Mouse (Mus musculus) forebrain, embryonic 13.5 days (tissue): ENCODE measurements at regions not wholly inside any gene's neighbourhood (a gene's known extent, or its start where the extent isn't known, plus 50 kb on each side); places are given as distances from the start of the nearest gene placed in this dataset.

Experiments used
- ATAC-seq: fragments of 200-750 bp; cut with Nextera tagmentation; 2 replicates; pipeline ENCODE4 v1.8.0; 2017
- H3K27ac ChIP-seq: fragments of 300-500 bp; sonication (generic); 2 replicates; pipeline ENCODE4 v1.5.1; 2015; ENCODE audit warnings: inconsistent platforms, mild to moderate bottlenecking, moderate library complexity
- H3K27me3 ChIP-seq: fragments of 300-500 bp; sonication (generic); 2 replicates; pipeline ENCODE4 v1.6.1; 2015; ENCODE audit warnings: mild to moderate bottlenecking, inconsistent platforms
- H3K36me3 ChIP-seq: fragments of 300-500 bp; sonication (generic); 2 replicates; pipeline ENCODE4 v1.6.1; 2015; ENCODE audit warnings: mild to moderate bottlenecking, inconsistent platforms; ENCODE audit not compliant: poor library complexity, severe bottlenecking
- H3K4me1 ChIP-seq: fragments of 300-500 bp; sonication (generic); 2 replicates; pipeline ENCODE4 v1.6.1; 2015; ENCODE audit warnings: inconsistent platforms
- H3K4me2 ChIP-seq: fragments of 300-500 bp; sonication (generic); 2 replicates; pipeline ENCODE4 v1.6.1; 2015; ENCODE audit warnings: inconsistent platforms, mild to moderate bottlenecking, moderate library complexity
- H3K4me3 ChIP-seq: fragments of 300-500 bp; sonication (generic); 2 replicates; pipeline ENCODE4 v1.5.1; 2015; ENCODE audit warnings: mild to moderate bottlenecking, inconsistent platforms
- H3K9ac ChIP-seq: fragments of 300-500 bp; sonication (generic); 2 replicates; pipeline ENCODE4 v1.6.1; 2015; ENCODE audit warnings: mild to moderate bottlenecking, inconsistent platforms
- H3K9me3 ChIP-seq: fragments of 300-500 bp; sonication (generic); replicated peaks from 2 replicates; pipeline ENCODE4 v1.6.1; 2016; ENCODE audit warnings: inconsistent platforms
- WGBS: fragments of 180-500 bp; shearing (Covaris S2); methylation state at CpG from one replicate; pipeline ENCODE4 v1.1.7; 2015; 5-methylcytosine and 5-hydroxymethylcytosine counted together

GRCm38 (mm10) chr13:96188618-96189017 is 56.2 kb upstream of the Sv2c start:
- Histone ChIP-seq H3K27ac (peak overlapping the region; percentile 44), H3K4me3 (no peak overlapping the region), H3K4me1 (peaks cover 16% of the 10 kb centered on the region), H3K9ac (no peak overlapping the region), H3K36me3 (no peaks in the 10 kb centered on the region), H3K27me3 (no peaks in the 10 kb centered on the region), H3K9me3 (no peaks in the 10 kb centered on the region), H3K4me2 (peak overlapping the region; percentile 2; the same call in 1 of the 2 replicates)
- 7% methylated on average over 4 of the region's 4 CpGs for WGBS
- peak; percentile 36; the same call in 1 of the 2 replicates for ATAC-seq
